Mouse (Mus musculus): Measurements from ENCODE around the gene Fancf. TPM values are rescaled to one million over a fixed set of nuclear protein-coding genes. Genes with fewer than 3 reads are reported as not detected.

The Fancf gene
- total and polyA plus RNA-seq, 2 experiments, result 4.9 to 6.0 TPM

- H3K9ac ChIP-seq (ENCODE audit: low read depth, low read length), result no peak overlapping the region
- no peak for TF ChIP-seq CTCF (IDR thresholded peaks at IDR 0.05; ENCODE audit: low read depth, low read length)
- TF ChIP-seq POLR2A (IDR thresholded peaks at IDR 0.05; ENCODE audit: extremely low read depth, insufficient read depth, low read length), result no peak
- no peak for DNase-seq (ENCODE audit: extremely low read depth, low read depth, low spot score)
- H3K79me2 ChIP-seq (ENCODE audit: control insufficient read depth, insufficient read depth, low read length), result peaks cover 6% of the 10 kb centered on the region; the same call in 1 of the 2 replicates
- WGBS, result 70% methylated on average over 1 of the region's 1 CpGs
- H3K4me1 ChIP-seq (ENCODE audit: control insufficient read depth, insufficient read depth, low read length), result peaks cover 9% of the 10 kb centered on the region
- no peak overlapping the region for H3K27ac ChIP-seq (replicated peaks; ENCODE audit: insufficient read depth, low read depth, low read length)
- peaks cover 4% of the 10 kb centered on the region for H3K36me3 ChIP-seq (ENCODE audit: control insufficient read depth, insufficient read depth, low read length)
- no peak overlapping the region for H3K4me3 ChIP-seq (ENCODE audit: insufficient read depth, low read depth, low read length)
- no peaks in the 10 kb centered on the region for H3K27me3 ChIP-seq (ENCODE audit: control insufficient read depth, insufficient read depth, low read length)
Observed at GRCm38 (mm10) chr7:51865336-51865735, 3.3 kb upstream of the Fancf start.

GRCm38 (mm10) chr7:51862842-51863241 lies 775 bp upstream of the Fancf start:
- peak overlapping the region; percentile 36; the same call in 1 of the 2 replicates for H3K4me3 ChIP-seq (ENCODE audit: insufficient read depth, low read depth, low read length)
- H3K27ac ChIP-seq (replicated peaks; ENCODE audit: insufficient read depth, low read depth, low read length), result no peak overlapping the region
- 39% methylated on average over 3 of the region's 3 CpGs for WGBS
- no peaks in the 10 kb centered on the region for H3K27me3 ChIP-seq (ENCODE audit: control insufficient read depth, insufficient read depth, low read length)
- TF ChIP-seq POLR2A (IDR thresholded peaks at IDR 0.05; ENCODE audit: extremely low read depth, insufficient read depth, low read length) (no peak), CTCF (IDR thresholded peaks at IDR 0.05; ENCODE audit: low read depth, low read length) (no peak)
- H3K4me1 ChIP-seq (ENCODE audit: control insufficient read depth, insufficient read depth, low read length), result peaks cover 9% of the 10 kb centered on the region
- H3K9ac ChIP-seq (ENCODE audit: low read depth, low read length), result no peak overlapping the region
- peaks cover 9% of the 10 kb centered on the region; the same call in 1 of the 2 replicates for H3K79me2 ChIP-seq (ENCODE audit: control insufficient read depth, insufficient read depth, low read length)
- peak; percentile 75 for DNase-seq (ENCODE audit: extremely low read depth, low read depth, low spot score)
- H3K36me3 ChIP-seq (ENCODE audit: control insufficient read depth, insufficient read depth, low read length), result peaks cover 4% of the 10 kb centered on the region; the same call in 1 of the 2 replicates

GRCm38 (mm10) chr7:51861250-51862096 lies 594 bp downstream of the Fancf start, which contains the start of gene Gas2:
Gas2 (plus strand) TSS chr7:51862015.
- Histone ChIP-seq H3K27me3 (ENCODE audit: control insufficient read depth, insufficient read depth, low read length) (no peaks in the 10 kb centered on the region), H3K4me1 (ENCODE audit: control insufficient read depth, insufficient read depth, low read length) (peaks cover 9% of the 10 kb centered on the region), H3K9ac (ENCODE audit: low read depth, low read length) (peak within 1 kb of the TSS; percentile 95), H3K4me3 (ENCODE audit: insufficient read depth, low read depth, low read length) (peak within 1 kb of the TSS; percentile 88), H3K79me2 (ENCODE audit: control insufficient read depth, insufficient read depth, low read length) (peaks cover 9% of the 10 kb centered on the region; the same call in 1 of the 2 replicates), H3K36me3 (ENCODE audit: control insufficient read depth, insufficient read depth, low read length) (peaks cover 2% of the 10 kb centered on the region; the same call in 1 of the 2 replicates), H3K27ac (replicated peaks; ENCODE audit: insufficient read depth, low read depth, low read length) (peak within 1 kb of the TSS; percentile 89)
- 6% methylated on average over 105 of the region's 105 CpGs for WGBS
- TF ChIP-seq POLR2A (IDR thresholded peaks at IDR 0.05; ENCODE audit: extremely low read depth, insufficient read depth, low read length) (peak; percentile 58; the same call in 1 of the 2 replicates), CTCF (IDR thresholded peaks at IDR 0.05; ENCODE audit: low read depth, low read length) (no peak)
- peak; percentile 57 for DNase-seq (ENCODE audit: extremely low read depth, low read depth, low spot score)

- no peaks in the 10 kb centered on the region for H3K27me3 ChIP-seq (ENCODE audit: control insufficient read depth, insufficient read depth, low read length)
- H3K27ac ChIP-seq (replicated peaks; ENCODE audit: insufficient read depth, low read depth, low read length), result no peak overlapping the region
- no peak for DNase-seq (ENCODE audit: extremely low read depth, low read depth, low spot score)
- H3K36me3 ChIP-seq (ENCODE audit: control insufficient read depth, insufficient read depth, low read length), result no peaks in the 10 kb centered on the region
- 92% methylated on average over 5 of the region's 5 CpGs for WGBS
- TF ChIP-seq CTCF (IDR thresholded peaks at IDR 0.05; ENCODE audit: low read depth, low read length) (no peak), POLR2A (IDR thresholded peaks at IDR 0.05; ENCODE audit: extremely low read depth, insufficient read depth, low read length) (no peak)
- no peaks in the 10 kb centered on the region for H3K4me1 ChIP-seq (ENCODE audit: control insufficient read depth, insufficient read depth, low read length)
- H3K4me3 ChIP-seq (ENCODE audit: insufficient read depth, low read depth, low read length), result no peak overlapping the region
- no peak overlapping the region for H3K9ac ChIP-seq (ENCODE audit: low read depth, low read length)
- peaks cover 2% of the 10 kb centered on the region; the same call in 1 of the 2 replicates for H3K79me2 ChIP-seq (ENCODE audit: control insufficient read depth, insufficient read depth, low read length)
Observed at GRCm38 (mm10) chr7:51851890-51852507, 10.1 kb downstream of the Fancf start.

DNA sequence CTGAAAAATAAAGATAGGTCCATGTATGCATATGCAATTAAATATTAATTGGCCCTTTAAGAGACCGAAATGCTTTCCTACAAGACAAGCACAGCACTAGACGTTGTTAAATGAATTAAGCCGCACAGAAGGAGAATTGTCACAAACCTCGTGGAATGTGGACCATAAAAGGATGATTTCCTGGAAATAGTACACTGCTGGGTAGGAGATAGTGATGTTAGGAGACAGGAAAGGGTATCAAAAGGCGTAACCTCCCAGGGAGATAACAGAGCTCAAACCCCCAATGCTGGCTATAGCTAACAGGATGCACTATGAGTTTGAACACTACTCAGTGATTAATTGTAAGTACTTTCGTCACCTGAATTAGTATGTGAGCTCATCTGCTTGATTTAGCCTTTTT lies 11.2 kb downstream of the Fancf start:
- TF ChIP-seq CTCF (IDR thresholded peaks at IDR 0.05; ENCODE audit: low read depth, low read length) (no peak), POLR2A (IDR thresholded peaks at IDR 0.05; ENCODE audit: extremely low read depth, insufficient read depth, low read length) (no peak)
- no peak overlapping the region for H3K4me3 ChIP-seq (ENCODE audit: insufficient read depth, low read depth, low read length)
- H3K9ac ChIP-seq (ENCODE audit: low read depth, low read length), result no peak overlapping the region
- no peaks in the 10 kb centered on the region for H3K4me1 ChIP-seq (ENCODE audit: control insufficient read depth, insufficient read depth, low read length)
- no peaks in the 10 kb centered on the region for H3K36me3 ChIP-seq (ENCODE audit: control insufficient read depth, insufficient read depth, low read length)
- no peaks in the 10 kb centered on the region for H3K27me3 ChIP-seq (ENCODE audit: control insufficient read depth, insufficient read depth, low read length)
- 74% methylated on average over 6 of the region's 6 CpGs for WGBS
- no peak overlapping the region for H3K27ac ChIP-seq (replicated peaks; ENCODE audit: insufficient read depth, low read depth, low read length)
- no peak for DNase-seq (ENCODE audit: extremely low read depth, low read depth, low spot score)
- H3K79me2 ChIP-seq (ENCODE audit: control insufficient read depth, insufficient read depth, low read length), result peaks cover 2% of the 10 kb centered on the region; the same call in 1 of the 2 replicates
